Comparison of ENCODE assay signal across 14 mouse cellular contexts in genomic region chr13:95633384-95633783, GRCm38 (mm10). TPM values are rescaled to one million over a fixed set of nuclear protein-coding genes. Genes with fewer than 3 reads are reported as not detected.
DNase-seq lines count a peak whose midpoint lies in the region; ATAC-seq and TF ChIP-seq lines count a peak whose summit lies in the region.
"Had no signal": no experiment of that assay in that cellular context is flagged by ENCODE, and none has a peak within 500 bp of the region (broad histone marks: within the 10 kb centered on the region; RNA-seq: fewer than 3 reads in every experiment).

No protein-coding gene starts in this region.

- H3ac ChIP-seq in C2C12 (ENCODE audit: control insufficient read depth, insufficient read length, low read depth), result no peak overlapping the region

- no peak overlapping the region for H3K4me3 ChIP-seq in kidney, postnatal 0 days (replicated peaks; ENCODE audit: low read depth, low read length)
- H3K4me3 ChIP-seq in kidney, embryonic 15.5 days (replicated peaks), result no peak overlapping the region
- H3K4me3 ChIP-seq in C2C12 (ENCODE audit: insufficient read depth, poor library complexity, severe bottlenecking), result no peak overlapping the region
- H3K4me3 ChIP-seq in heart, embryonic 16.5 days (ENCODE audit: low read length), result no peak overlapping the region
- H3K4me3 ChIP-seq: embryonic facial prominence, embryonic 10.5 days; forebrain, embryonic 10.5 days; hindbrain, embryonic 13.5 days had no signal

- no peaks in the 10 kb centered on the region for H3K4me1 ChIP-seq in kidney, postnatal 0 days (replicated peaks; ENCODE audit: insufficient read depth, low read length)
- H3K4me1 ChIP-seq in kidney, embryonic 15.5 days, result peaks cover 9% of the 10 kb centered on the region
- H3K4me1 ChIP-seq in heart, embryonic 16.5 days (ENCODE audit: control insufficient read depth, insufficient read depth, low read length), result peaks cover 8% of the 10 kb centered on the region

- no peak overlapping the region for H3K9ac ChIP-seq in kidney, postnatal 0 days (ENCODE audit: low read depth, low read length)
- H3K9ac ChIP-seq in kidney, embryonic 15.5 days, result no peak overlapping the region
- no peak overlapping the region for H3K9ac ChIP-seq in heart, embryonic 16.5 days (ENCODE audit: low read length)
- H3K9ac ChIP-seq: hindbrain, embryonic 13.5 days had no signal

- DNase-seq in adrenal gland, adult 2 months, result peak; percentile 64
- no peak for DNase-seq in adrenal gland, adult (ENCODE audit: inconsistent age in 2 of 2, low spot score in 1 of 2)
- peak; percentile 26 for DNase-seq in kidney, postnatal 0 days (ENCODE audit: low spot score)
- DNase-seq in yolk sac, embryonic 10.5 days (ENCODE audit: low spot score), result no peak
- DNase-seq: cerebellum, postnatal 10 days; kidney, adult 2 months; thymus, postnatal 36 days had no signal

- 85% methylated on average over 2 of the region's 2 CpGs for WGBS in kidney, postnatal 0 days
- 76% methylated on average over 2 of the region's 2 CpGs for WGBS in kidney, embryonic 15.5 days
- WGBS in heart, embryonic 16.5 days, result 73% methylated on average over 2 of the region's 2 CpGs

- ATAC-seq in kidney, postnatal 0 days (replicated peaks; ENCODE audit: low FRiP score, low read depth), result no peak
- no peak for ATAC-seq in kidney, embryonic 15.5 days (replicated peaks; ENCODE audit: low FRiP score)
- ATAC-seq in heart, embryonic 16.5 days (replicated peaks; ENCODE audit: extremely low read depth, insufficient read depth, low FRiP score), result 0 out of 2 replicates have a peak, but pooled peaks have one; percentile 43
- no peak for ATAC-seq in granulocyte monocyte progenitor cell, adult 5-6 weeks (replicated peaks; ENCODE audit: poor library complexity, severe bottlenecking)

- H3K27ac ChIP-seq in kidney, postnatal 0 days, result no peak overlapping the region
- no peak overlapping the region for H3K27ac ChIP-seq in kidney, embryonic 15.5 days
- peak overlapping the region; percentile 82 for H3K27ac ChIP-seq in heart, embryonic 16.5 days (ENCODE audit: low read length)
- H3K27ac ChIP-seq: embryonic facial prominence, embryonic 10.5 days; forebrain, embryonic 10.5 days; hindbrain, embryonic 13.5 days had no signal

- no peaks in the 10 kb centered on the region for H3K79me2 ChIP-seq in C2C12 (ENCODE audit: control insufficient read depth, insufficient read depth)

- H3K27me3 ChIP-seq in kidney, postnatal 0 days (ENCODE audit: insufficient read depth, low read length), result no peaks in the 10 kb centered on the region
- H3K27me3 ChIP-seq in kidney, embryonic 15.5 days, result no peaks in the 10 kb centered on the region
- H3K27me3 ChIP-seq in C2C12 (ENCODE audit: control insufficient read depth, insufficient read depth, insufficient read length), result no peaks in the 10 kb centered on the region
- no peaks in the 10 kb centered on the region for H3K27me3 ChIP-seq in heart, embryonic 16.5 days (ENCODE audit: control insufficient read depth, insufficient read depth, low read length)
- H3K27me3 ChIP-seq: hindbrain, embryonic 13.5 days had no signal

- no peak overlapping the region for H3K4me2 ChIP-seq in kidney, postnatal 0 days (ENCODE audit: low read length)
- no peak overlapping the region for H3K4me2 ChIP-seq in kidney, embryonic 15.5 days
- H3K4me2 ChIP-seq in heart, embryonic 16.5 days (ENCODE audit: low read depth, low read length), result no peak overlapping the region
- H3K4me2 ChIP-seq: hindbrain, embryonic 13.5 days had no signal

- TF ChIP-seq CTCF in kidney, postnatal 0 days (IDR thresholded peaks at IDR 0.05; ENCODE audit: low read depth), result no peak
- no peak for TF ChIP-seq CTCF in C2C12 (IDR thresholded peaks at IDR 0.05; ENCODE audit: control insufficient read depth, insufficient read depth, insufficient read length)

- no peaks in the 10 kb centered on the region for H3K36me3 ChIP-seq in kidney, postnatal 0 days (ENCODE audit: insufficient read depth, low read length)
- 0 out of 2 replicates have a peak, but pooled peaks cover 5% of the 10 kb centered on the region for H3K36me3 ChIP-seq in kidney, embryonic 15.5 days
- no peaks in the 10 kb centered on the region for H3K36me3 ChIP-seq in C2C12 (ENCODE audit: control insufficient read depth, insufficient read depth)
- H3K36me3 ChIP-seq in heart, embryonic 16.5 days (ENCODE audit: control insufficient read depth, insufficient read depth), result no peaks in the 10 kb centered on the region

- no peaks in the 10 kb centered on the region for H3K79me3 ChIP-seq in C2C12 (ENCODE audit: low read depth)

- H3K9me3 ChIP-seq in kidney, postnatal 0 days (replicated peaks; ENCODE audit: low read length), result no peaks in the 10 kb centered on the region
- no peaks in the 10 kb centered on the region for H3K9me3 ChIP-seq in kidney, embryonic 15.5 days (replicated peaks)
- no peaks in the 10 kb centered on the region for H3K9me3 ChIP-seq in heart, embryonic 16.5 days (replicated peaks; ENCODE audit: control insufficient read depth, low read length)
- H3K9me3 ChIP-seq: embryonic facial prominence, embryonic 10.5 days; forebrain, embryonic 10.5 days; hindbrain, embryonic 13.5 days had no signal

TF ChIP-seq in C2C12, 6 proteins besides CTCF, POLR2A, EP300 and RAD21:
- TF ChIP-seq MAX (IDR thresholded peaks at IDR 0.05), result no peak
- TF ChIP-seq FOSL1 (IDR thresholded peaks at IDR 0.05; ENCODE audit: insufficient read depth, low read length, poor library complexity, severe bottlenecking), result peak; percentile 15
- no peak for TF ChIP-seq USF1 (IDR thresholded peaks at IDR 0.05; ENCODE audit: low read depth)
- no peak for TF ChIP-seq CEBPB (IDR thresholded peaks at IDR 0.05; ENCODE audit: low read depth)
- peak; percentile 23 for TF ChIP-seq MYOD1 (IDR thresholded peaks at IDR 0.05; ENCODE audit: control insufficient read depth, insufficient read length, low read depth)
TF ChIP-seq in C2C12: peak in this region for 2.

RNA-seq across cellular contexts. Expression of gene F2r, which starts 15.1 kb away (rescaled TPM):
- total RNA-seq in adrenal gland, adult 2 months (2021), result 100 to 1,000 TPM; 110 to 154 TPM
- polyA plus RNA-seq in adrenal gland, adult 2 months (2012; rRNA removed), result 80.5 and 95.4 TPM in 2 replicates
- 85.6 and 104 TPM in 2 replicates for polyA plus RNA-seq in kidney, postnatal 0 days (2015; fragmentation: Nextera tagmentation; extraction: Ambion mirVana)
- polyA plus RNA-seq in kidney, embryonic 15.5 days (2015; fragmentation: Nextera tagmentation; extraction: Ambion mirVana), result 126 TPM in 2 replicates
- 97.4 TPM for polyA plus RNA-seq in C2C12 (2012; fragmentation: generic; extraction: Trizol)
- 96.3 and 107 TPM in 2 replicates for polyA plus RNA-seq in heart, embryonic 16.5 days (2015; fragmentation: Nextera tagmentation; extraction: Ambion mirVana)
- total RNA-seq in granulocyte monocyte progenitor cell, adult 5-6 weeks (2014; fragmentation: Nextera tagmentation), result 0.70 and 2.6 TPM in 2 replicates
- 2.1 TPM in 2 replicates for total RNA-seq in granulocyte monocyte progenitor cell, adult 5-6 weeks (2017)

Comparison
In these comparisons a context has a peak if more than half of its experiments do, and no peak if none do; other contexts are left out.
1. DNase-seq: peak in adrenal gland, adult 2 months (single experiment) and kidney, postnatal 0 days (single experiment); none in adrenal gland, adult (0 of 2) and yolk sac, embryonic 10.5 days (single experiment).